Mouse (Mus musculus) embryonic fibroblast, embryonic 13.5 days (primary cell): Measurements from ENCODE around the gene Gm45618.

Experiments used
- CTCF ChIP-seq: IDR thresholded peaks from 2 replicates; pipeline ENCODE4 v1.5.1; 2011; ENCODE audit warnings: mild to moderate bottlenecking, control low read depth, low read length, moderate library complexity, borderline replicate concordance; ENCODE audit not compliant: insufficient read depth
- POLR2A ChIP-seq: IDR thresholded peaks from 2 replicates; pipeline ENCODE4 v1.6.1; 2011; ENCODE audit warnings: low read depth, mild to moderate bottlenecking, control low read depth, low read length, moderate library complexity

- no peak for TF ChIP-seq CTCF
- no peak for TF ChIP-seq POLR2A
Observed at GRCm38 (mm10) chr7:142096701-142097100, 23.8 kb downstream of the Gm45618 start.
